Mouse (Mus musculus) left cerebral cortex, adult 8-10 months (tissue): Measurements from ENCODE around the gene Ntsr1. TPM values are rescaled to one million over a fixed set of nuclear protein-coding genes. Genes with fewer than 3 reads are reported as not detected.

Experiments used
- DNase-seq, 2 experiments: peaks; one replicate each; pipeline ENCODE4 v3.0.0; 2022; ENCODE audit warnings: low spot score in 2 of 2
- total RNA-seq, 4 experiments: library from RNA; stranded (reverse); gene quantifications; 2 replicates each; pipeline ENCODE4 v1.2.4; 2022

Gene Ntsr1
- total RNA-seq, 4 experiments from 2014 or later: 6.4 to 9.2 (median 7.2) TPM

DNA sequence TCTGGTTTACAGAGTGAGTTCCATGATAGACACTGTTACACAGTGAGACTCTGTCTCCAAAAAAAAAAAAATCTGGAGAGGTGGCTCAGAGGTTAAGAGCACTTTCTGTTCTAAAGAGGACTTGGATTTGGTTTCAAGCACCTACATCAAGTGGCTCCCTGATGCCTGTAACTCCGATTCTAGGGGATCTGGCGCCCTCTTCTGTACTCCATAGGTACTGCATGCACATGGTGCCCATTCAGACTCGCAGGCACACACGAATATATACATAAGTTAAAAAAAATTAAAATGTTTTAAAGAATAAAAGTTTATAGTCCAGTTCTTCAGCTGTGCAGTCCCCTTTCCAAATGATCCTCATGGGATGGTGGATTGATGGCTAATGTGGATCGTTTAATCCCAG is 60.5 kb downstream of the Ntsr1 start:
- no peak for DNase-seq

DNA sequence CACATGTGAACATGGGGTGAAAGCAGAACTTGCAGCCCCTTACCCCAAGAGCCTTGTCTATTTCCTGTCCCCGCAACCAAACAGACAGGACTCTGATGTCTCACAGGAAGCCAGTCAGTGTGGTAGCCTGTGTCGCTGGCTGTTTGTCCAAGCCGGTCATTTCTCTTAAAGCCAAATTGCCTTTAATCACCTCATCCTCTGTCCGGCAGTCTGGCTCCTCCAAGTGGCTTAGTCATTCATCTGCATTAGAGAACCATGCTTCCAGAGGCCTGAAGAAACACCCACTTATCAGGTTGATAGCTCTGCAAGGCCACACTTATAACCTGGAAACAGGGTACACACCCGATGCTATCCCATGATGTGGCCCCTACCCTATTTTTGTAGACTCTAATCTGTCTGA is 62.4 kb downstream of the Ntsr1 start:
- no peak for DNase-seq

DNA sequence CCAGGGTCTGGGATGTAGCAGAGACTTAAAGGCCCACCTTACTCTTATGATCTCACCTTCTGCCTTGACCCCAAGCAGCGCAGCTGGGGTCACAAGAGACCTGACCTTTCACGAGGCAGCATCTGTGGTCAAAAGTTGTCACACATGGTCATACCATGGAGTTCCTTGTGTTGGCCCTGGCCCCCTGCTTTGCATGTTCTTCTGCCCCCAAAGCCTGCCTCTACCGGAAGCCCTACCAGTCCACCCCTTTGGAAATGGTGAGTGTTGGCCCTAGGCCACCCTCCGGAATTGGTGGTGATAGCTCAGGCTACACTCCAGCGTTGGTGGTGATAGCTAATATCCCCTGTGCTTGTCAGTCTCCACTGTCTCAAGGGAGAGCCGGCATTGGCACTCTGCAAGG is 63.5 kb downstream of the Ntsr1 start:
- no peak for DNase-seq

DNA sequence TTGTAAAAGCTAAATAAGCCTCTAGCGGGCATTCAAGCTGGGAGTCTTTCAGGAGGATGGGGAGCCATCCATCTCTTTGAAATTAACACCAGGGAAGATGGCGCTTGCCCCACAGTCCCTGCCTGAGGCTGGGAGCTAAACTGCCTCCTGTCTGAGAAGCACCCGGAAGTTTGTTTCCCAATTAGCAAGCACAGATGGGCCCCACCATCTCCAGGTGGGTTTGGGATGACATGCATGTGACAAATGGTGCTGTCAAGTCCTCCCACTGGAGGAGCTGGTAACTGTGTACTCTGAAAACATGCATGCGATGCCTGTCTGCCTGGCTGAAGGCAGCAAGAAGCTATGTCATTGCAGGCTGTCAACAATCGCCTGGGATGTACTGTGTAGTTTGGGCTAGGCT is 64.1 kb downstream of the Ntsr1 start:
- no peak for DNase-seq

DNA sequence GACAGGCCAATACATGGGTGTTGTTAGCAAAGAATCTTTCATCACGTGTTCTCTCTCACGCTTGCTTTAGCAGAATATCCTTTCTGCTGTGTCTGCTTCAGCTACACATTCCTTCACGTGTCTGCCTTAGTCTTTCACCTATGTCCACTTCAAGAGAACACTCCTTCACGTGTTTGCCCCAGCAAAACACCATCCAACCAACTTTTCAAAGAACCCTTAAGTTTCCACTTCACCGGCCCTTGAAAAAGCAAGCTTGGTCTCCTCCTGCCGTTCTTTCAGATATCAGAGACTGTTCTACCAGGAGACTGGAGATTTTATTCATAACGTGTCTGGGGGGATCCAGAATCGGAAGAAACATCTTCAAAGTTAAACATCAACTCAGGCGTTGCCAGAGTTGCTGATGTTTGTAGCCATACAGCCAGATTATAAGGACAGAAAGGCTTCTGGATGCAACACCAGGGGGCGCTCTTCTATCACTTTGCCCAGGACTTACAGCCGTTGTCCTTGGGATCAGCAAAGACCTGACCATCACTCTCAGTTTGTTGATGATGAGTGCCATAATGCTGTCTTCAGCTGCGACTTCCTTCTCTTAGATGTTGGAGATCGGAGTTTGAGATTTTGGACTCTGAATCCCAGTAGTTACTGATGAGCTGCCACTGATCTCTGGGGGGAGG is 66.6 kb downstream of the Ntsr1 start:
- DNase-seq: no peak

DNA sequence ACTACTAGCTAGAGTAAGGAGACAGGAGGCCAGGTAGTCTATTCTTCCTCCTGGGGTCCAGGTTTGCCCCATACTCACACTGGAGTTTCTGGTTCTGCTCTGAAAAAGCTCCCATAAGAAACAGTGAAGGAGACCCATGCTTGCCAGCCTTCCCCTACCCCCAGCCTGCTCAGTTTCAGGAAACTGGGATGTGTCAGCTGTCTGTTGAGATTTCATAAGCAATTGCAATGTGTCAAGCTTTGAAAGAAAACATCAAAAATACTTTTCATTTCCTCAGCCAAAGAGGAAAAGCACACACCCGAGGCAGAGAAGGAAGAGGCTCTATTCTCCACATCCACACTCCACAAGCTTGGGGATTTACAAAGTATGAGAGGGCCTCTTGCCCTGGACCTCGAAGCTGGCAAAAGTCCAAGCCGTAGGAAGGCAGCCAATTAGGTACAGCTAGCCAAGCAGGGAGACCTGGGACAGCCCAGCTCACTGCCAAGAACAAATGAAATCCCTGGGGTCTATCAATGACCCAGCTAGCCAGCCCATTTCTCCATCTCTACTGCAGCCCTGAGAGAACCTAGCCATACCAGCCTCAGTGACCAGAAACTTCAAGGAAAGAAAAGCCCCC is 69.4 kb downstream of the Ntsr1 start:
- DNase-seq: no peak

DNA sequence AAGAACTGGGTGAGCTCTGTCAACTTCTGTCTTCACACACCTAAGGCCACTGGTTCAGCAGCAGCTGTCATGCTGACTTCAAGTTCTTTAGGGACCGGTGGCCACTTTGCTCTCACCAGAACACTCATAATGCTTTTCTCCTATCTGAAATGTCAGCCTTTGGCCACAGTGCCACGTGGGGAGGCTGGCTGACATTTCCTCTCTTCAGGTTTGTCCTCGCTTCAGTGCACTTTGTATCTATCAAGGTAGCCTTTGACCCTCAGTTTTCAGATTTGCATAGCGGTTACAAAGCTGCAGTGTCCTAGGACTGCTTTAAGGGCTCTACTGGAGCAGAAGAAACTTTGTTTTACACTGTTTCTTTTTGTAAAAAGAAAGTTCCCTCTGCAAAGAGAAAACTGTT is 76.7 kb downstream of the Ntsr1 start:
- no peak for DNase-seq

DNA sequence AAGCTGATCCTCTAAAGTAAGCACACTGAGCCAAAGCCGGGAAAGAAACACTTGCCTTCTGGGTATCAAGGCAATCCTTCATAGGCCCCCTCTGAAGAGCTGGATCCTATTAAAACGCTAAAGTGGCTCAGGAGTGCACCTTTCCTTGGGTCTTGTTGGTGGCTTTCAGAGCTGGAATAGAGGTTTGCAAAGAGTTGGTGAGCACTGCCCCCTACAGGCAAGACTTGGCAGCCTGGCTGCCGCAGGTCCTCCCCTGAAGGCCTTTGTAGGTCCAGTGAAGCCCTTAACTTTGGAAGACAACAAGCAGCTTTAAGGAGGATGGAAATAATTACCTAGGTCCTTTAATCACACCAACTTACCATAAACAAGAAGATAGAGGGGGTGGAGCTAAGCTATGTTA is 78.9 kb downstream of the Ntsr1 start:
- DNase-seq: peak; percentile 18 to 60

DNA sequence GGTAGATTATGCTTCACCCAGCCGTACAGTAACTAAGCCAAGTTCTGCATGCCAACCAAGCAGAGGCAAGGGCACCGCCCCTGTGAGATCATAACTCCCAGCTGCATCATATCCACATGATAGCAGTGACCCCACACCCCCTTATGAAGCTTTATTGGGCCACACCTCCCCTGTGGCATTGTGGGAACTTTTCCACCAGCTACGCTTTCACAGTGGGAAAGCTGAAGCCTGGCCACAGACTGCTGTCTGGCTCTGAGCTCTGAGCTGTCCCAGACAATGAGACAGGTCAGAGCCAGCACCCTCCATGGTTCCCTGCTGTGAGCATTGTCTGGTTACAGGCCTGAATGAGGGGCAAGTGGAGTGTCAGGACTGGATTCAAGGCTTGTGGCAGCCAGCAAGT is 81.2 kb downstream of the Ntsr1 start, which contains the start of gene Mrgbp:
TSS of gene Mrgbp (plus strand) at position 303 of the 400 bp plus-strand sequence.
- no peak for DNase-seq

DNA sequence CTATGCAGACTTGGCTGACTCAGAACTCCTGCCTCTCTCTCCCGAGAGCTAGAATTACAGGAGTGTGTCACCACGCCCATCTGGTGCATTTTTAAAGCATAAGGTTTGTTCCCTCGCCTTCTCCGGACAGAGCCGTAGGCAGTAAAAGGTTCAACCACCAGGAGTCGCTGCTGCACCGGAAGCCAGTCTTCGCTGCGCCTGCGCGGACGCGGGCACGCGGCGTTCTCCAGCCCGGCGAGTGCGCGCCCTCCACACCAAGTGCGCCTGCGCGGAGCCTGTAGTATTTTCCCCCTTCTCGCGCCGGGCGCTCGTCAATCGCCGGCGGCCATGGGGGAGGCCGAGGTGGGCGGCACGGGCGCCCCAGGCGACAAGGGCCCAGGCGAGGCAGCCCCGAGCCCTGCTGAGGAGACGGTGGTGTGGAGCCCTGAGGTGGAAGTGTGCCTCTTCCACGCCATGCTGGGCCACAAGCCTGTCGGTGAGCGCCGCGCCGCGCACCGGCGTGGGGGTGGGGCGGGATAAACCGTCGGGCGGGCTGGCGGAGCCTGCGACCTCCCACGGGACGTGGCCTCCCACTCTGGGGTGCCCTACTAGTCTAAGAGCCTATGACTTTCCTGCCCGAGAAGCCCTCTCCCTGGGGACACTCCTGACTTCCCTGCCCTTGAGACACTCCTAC is 82.8 kb downstream of the Ntsr1 start:
- peak; percentile 92 to 98 for DNase-seq

DNA sequence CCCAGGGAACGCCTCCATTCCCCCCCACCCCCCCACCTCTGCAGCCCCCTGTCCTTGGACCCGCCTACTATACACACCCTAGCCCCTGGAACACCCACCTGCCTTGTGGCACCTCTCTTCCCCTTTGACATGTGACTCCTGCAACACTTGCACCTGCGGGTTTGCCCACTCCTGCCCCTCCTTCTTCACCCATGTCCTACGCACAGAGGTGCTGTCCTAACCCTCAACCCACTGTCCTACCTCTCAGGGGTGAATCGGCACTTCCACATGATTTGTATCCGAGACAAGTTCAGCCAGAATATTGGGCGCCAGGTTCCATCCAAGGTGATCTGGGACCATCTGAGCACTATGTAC is 83.4 kb downstream of the Ntsr1 start:
- no peak for DNase-seq

DNA sequence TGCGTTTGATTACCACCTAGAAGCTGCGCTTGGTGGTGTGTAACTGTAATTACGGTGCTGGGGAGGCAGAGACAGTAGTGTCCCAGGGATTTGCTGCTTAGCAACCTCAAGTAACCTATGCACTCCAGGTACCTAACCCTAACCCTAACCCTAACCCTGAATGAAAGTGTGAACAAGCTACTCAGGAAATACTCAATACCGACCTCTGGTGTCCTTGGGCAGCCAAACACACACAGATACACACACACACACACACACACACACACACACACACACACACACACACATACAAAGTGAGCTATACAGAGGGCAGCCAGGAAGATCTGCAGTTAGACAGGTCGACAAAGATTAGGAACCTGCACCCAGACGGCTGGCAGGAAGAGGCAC is 89.0 kb downstream of the Ntsr1 start:
- no peak for DNase-seq

DNA sequence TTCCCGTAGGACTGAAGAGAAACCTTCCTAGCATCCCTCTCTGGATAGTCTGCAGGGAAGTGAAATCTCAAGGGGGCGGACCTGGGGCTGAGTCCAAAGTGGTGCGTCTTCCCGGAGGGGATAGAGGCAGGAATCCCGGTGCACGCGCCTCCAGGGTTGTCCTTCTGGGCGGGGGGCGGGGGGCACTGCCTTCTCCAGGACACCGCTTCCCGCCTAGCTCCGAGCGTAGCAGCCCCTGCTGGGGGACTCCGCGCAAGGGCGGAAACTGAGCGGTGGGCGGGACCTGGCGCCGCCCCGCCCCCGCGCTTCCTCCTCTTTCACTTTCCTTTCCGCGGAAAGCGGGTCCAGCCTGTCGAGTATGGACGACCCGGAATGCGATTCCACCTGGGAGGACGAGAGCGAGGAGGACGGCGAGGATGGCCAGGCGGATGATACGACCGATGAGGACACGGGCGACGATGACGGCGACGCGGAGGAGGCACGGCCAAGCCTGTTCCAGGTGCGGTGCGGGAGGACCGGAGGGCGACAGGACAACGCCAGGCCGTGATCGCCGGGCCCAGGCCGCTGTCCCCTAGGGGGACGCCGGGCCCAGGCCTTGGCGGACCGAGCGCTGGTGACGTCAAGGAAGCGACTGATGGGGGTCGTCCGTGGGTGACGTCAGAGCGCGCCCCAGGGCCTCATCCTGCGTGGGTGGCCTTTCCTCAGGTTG is 89.5 kb downstream of the Ntsr1 start, which contains the start of gene Ogfr:
TSS of gene Ogfr (plus strand) at position 123 of the 709 bp plus-strand sequence.
- peak; percentile 65 to 78 for DNase-seq

Other genes with a start within 250 kb of the Ntsr1 start
- 100 to 1,000 TPM; 616 to 845 (median 743) TPM for gene Rps21, start 242.6 kb upstream of the Ntsr1 start, total RNA-seq
- 10 to 100 TPM; 27.2 to 31.6 (median 27.7) TPM for gene Cables2, start 226.5 kb upstream of the Ntsr1 start, total RNA-seq
- not detected for gene Rbbp8nl, start 210.1 kb upstream of the Ntsr1 start, total RNA-seq
- gene Gata5, start 165.3 kb upstream of the Ntsr1 start, total RNA-seq: not detected
- gene Slco4a1, start 43.7 kb upstream of the Ntsr1 start, total RNA-seq: 1 to 10 TPM; 1.8 to 3.6 (median 2.9) TPM
- 10 to 100 TPM; 16.6 to 20.5 (median 18.4) TPM for gene Mrgbp, start 81.3 kb downstream of the Ntsr1 start, total RNA-seq
- gene Ogfr, start 89.3 kb downstream of the Ntsr1 start, total RNA-seq: 10 to 100 TPM; 29.6 to 34.7 (median 31.8) TPM
- 10 to 100 TPM in 2 of 4 experiments, 1 to 10 TPM in 2; 6.0 to 13.1 (median 10.2) TPM for gene Col9a3, start 97.8 kb downstream of the Ntsr1 start, total RNA-seq
- gene Tcfl5, start 142.7 kb downstream of the Ntsr1 start, total RNA-seq: under 1 TPM; 0.85 to 1.00 (median 0.98) TPM
- gene Dido1, start 210.0 kb downstream of the Ntsr1 start, total RNA-seq: 10 to 100 TPM; 53.8 to 57.8 (median 55.2) TPM
- gene Gid8, start 210.1 kb downstream of the Ntsr1 start, total RNA-seq: 10 to 100 TPM; 66.2 to 72.7 (median 68.5) TPM
- 1 to 10 TPM in 2 of 4 experiments, under 1 TPM in 2; 0.43 to 1.3 (median 0.94) TPM for gene Slc17a9, start 225.3 kb downstream of the Ntsr1 start, total RNA-seq